Mouse (Mus musculus) MN1 (cell line): ENCODE measurements around the gene Osgin1.

Source experiments
- DNase-seq: peaks from one replicate; pipeline ENCODE4 v3.0.0-alpha.2; 2016; ENCODE audit warnings: low spot score

Gene Osgin1

GRCm38 (mm10) chr8:119433582-119434174, at the start of gene Osgin1:
Gene Osgin1, plus strand, starts transcription at chr8:119434124.
- DNase-seq: no peak

DNA sequence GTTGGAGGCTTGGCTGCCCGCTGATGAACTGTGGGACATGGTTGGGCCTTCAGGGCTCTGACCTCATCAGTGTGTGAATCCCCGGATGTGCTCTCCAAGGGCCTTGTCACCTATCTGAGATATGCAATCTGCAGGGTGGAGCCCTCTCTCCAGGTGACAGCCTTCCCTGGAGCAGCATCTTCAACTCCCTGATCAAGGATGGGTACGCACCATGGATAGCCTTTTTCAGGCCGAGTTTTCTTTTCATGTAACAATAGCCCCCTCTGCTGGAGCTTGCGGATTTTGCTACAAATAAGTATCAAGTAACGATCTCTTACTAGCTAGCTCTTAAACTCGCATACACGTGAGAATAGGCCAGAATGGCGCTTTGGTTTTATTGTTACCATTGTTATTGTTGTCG, 49.4 kb upstream of the Osgin1 start:
- DNase-seq: peak; percentile 87

DNA sequence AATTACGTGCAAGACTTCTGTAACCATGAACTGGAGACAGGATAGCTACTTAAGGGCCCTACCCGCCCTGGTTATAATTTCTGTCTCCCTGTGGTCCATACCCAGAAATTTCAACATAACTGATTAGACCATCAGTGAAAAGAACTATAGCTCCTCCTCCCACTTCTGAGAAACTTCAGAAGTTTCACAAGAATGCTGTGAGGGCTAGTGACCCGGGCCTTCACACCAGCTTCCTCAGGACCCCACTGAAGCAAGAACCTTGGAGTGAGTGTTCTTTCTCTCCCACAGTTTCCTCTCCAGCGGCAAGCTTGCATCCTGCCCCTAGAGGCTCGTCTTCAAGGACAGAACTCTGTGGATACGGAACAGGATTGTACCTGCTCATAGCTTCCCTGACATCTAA, 48.1 kb upstream of the Osgin1 start:
- no peak for DNase-seq

- DNase-seq: no peak
These were observed 46.9 kb upstream of the Osgin1 start for GRCm38 (mm10) chr8:119386988-119387387.

DNA sequence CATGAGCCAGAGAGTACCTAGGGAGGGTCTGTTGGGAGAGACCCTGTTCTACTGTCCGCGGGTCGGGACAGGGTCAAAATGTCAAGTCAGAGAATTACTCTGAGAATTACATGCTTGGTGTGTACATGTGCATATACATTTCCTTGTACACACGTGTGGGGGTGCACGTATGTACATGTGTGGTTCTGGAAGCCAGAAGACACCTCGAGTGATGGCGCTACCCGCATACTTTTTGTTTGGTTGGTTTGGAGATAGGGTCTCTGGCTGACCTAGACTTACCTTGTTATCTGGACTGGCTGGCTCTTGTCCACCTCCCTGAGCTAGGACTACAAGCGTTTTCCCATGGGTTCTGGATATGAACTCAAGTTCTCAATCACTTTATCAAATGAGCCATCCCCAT, 39.8 kb upstream of the Osgin1 start:
- DNase-seq: no peak

GRCm38 (mm10) chr8:119394524-119395026, 39.3 kb upstream of the Osgin1 start, which contains the start of gene Mlycd:
Gene Mlycd, plus strand, starts transcription at chr8:119394878.
- DNase-seq: peak; percentile 97

- DNase-seq: peak; percentile 74
These were observed 38.6 kb upstream of the Osgin1 start for GRCm38 (mm10) chr8:119395072-119395950.

DNA sequence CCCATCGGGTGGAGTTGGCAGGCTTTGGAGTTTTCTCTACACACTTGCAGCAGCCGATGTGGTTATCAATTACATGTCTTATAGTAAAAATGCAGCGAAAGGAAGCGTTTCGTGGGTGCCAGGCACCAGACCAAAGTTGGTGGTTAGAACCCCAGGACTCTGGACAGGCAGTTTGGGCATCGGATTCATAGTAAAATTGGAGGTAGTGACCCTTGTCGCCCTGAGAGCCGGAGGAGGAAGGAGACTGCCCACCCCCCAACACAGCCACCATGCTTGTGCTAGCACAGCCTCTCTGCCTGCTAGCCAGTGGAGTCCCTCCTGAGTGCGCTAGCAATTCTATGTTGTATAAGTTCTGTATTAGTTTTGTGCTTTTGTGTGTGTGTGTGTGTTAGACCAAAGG, 35.4 kb upstream of the Osgin1 start:
- DNase-seq: no peak

- DNase-seq: no peak
These were observed 34.7 kb upstream of the Osgin1 start for GRCm38 (mm10) chr8:119399255-119399654.

- no peak for DNase-seq
These were observed 33.7 kb upstream of the Osgin1 start for GRCm38 (mm10) chr8:119400122-119400671.

GRCm38 (mm10) chr8:119400904-119401303, 33.0 kb upstream of the Osgin1 start:
- no peak for DNase-seq

DNA sequence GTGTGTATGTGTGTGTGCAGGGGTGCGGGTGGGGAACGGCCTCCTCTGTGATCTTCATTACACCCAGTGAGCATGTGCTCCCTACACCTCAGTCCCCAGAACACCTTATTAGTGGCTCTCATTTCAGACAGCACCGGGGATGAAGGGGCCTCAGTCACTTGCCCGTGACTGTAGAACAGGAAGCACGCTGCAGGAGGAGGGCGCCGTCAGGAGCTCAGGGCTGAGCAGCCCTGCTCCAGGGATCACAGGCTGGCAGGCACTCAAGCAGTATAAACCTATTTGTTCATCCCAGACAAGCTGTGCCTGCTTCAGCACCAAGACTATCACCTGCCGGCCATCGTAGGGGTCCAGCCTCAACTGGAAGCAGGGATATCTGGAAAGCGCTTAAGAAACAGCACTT, 30.0 kb upstream of the Osgin1 start:
- DNase-seq: no peak

- DNase-seq: no peak
These were observed 29.3 kb upstream of the Osgin1 start for GRCm38 (mm10) chr8:119404648-119405047.

- no peak for DNase-seq
These were observed 25.6 kb upstream of the Osgin1 start for GRCm38 (mm10) chr8:119408311-119408710.

- peak; percentile 54 for DNase-seq
These were observed 21.7 kb upstream of the Osgin1 start for GRCm38 (mm10) chr8:119412037-119412734.

- peak; percentile 92 for DNase-seq
These were observed 21.0 kb upstream of the Osgin1 start for GRCm38 (mm10) chr8:119412735-119413498.

DNA sequence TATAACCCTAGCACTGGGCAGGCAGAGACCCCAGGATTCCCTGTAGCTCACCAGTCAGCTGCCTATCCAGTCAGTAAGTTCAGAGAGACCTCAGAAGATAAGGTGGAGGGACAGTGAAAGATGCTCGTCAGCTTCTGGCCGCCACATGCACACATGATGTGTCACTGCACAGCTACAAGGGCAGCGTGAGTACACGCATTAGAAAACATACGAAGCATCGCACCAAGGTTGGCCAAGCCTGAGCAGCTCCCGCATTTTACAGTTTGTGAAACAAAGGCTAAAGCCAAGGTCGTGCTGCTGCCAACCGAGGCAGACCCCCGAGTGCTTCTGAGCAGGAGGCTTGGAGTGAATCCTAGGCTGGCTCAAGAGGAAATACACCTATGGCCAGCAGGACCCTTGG, 20.3 kb upstream of the Osgin1 start:
- DNase-seq: no peak

- DNase-seq: no peak
These were observed 13.6 kb upstream of the Osgin1 start for GRCm38 (mm10) chr8:119420318-119420717.

DNA sequence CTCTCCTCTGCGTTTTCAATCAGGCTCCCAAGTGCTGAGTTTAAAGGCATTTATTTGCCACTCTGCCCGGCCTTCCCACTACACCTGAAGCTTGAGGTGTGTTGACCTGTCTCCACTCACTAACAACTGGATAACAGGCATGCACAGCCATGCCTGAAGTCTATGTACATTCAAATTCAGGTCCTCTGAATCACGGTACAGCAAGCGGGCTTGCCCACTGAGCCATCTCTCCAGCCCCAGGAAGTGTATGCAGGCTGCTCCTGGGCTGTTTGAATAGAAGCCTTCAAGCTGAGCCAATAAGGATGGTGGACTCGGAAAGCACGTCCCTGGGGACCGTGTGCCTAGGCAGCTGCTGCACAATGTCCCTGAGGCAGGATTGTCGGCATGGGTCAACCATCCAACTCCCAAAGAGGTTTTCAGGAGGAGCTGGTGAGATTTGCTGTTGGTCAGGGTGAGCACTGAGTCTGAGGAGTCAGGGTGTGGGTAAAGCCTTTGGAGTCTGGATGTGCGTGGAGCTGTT, 12.3 kb upstream of the Osgin1 start:
- DNase-seq: peak; percentile 76

DNA sequence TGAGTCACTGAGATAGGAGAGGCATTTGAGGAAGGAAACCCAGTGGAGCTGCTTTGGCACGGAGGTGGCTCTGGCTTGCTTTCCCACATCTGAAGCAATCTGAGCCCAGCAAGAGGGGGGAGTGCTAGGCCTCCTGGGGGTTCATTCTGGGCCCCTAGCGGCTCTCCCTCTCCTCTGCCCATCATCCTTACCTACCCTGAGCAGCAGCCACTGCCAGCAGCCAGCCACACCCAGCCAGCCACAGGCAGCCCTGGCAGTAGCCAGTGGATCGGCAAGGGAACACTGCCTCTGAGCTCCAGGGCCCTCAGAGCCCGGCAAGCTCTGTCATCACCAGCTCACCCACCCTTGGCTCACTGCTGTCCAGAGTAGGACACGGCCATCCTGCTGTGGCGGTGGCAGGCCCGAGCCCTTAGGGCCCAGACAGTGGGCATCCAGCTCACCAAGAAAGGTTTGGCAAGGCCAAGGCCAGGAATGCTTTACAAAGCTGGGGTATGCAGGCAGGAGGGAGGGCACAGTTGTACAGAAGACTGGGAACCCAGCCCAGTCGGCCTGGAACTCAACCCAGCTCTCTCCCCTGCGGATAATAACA, 11.7 kb upstream of the Osgin1 start:
- peak; percentile 62 for DNase-seq

DNA sequence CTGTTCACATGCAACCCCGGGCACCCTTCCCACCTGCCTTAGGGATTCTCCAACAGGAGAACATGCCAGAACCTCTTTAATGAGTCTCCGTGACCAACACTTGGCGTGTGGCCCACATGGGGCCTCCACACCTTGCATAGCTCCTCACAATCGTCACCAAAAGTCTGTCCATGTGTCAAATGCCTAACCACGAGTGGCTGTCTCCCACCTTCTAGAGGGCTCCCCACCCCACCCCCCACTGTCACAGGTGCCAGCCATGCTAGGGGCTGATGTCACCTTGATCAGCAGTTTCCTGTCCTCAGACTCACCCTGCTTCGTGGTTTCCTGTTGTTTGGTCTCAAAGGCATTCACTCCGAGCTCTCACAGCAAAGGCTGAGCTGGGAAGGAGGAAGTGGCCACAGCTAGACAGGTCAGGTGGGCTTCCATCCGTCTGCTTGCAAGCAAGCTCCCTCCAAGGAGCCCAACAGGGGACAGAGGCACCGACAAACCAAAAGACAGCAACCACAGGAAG, 10.2 kb upstream of the Osgin1 start:
- DNase-seq: no peak
